In the genomic region with DNA sequence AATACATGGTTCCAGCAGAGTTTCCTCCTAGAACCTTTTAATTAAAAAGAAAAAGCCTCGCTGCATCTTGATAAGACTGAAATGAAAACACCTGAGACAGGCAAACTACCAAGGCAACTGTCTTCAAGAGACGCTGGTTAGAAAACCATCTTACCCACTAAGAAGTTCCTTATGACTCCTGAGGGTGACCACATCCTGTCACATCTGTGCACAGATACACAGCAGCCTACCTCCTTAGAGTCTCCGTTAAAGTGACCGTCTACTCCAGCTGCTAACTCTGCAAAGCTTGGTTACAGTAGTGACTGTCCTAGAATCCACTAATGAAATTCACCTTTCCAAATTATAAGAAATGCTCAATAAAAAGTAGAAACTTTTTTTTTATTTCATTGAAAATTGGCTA, we compare ENCODE assay signal across 17 mouse cellular contexts. TPM values are rescaled to one million over a fixed set of nuclear protein-coding genes. Genes with fewer than 3 reads are reported as not detected.
DNase-seq lines count a peak whose midpoint lies in the region; ATAC-seq and TF ChIP-seq lines count a peak whose summit lies in the region.
"Had no signal": no experiment of that assay in that cellular context is flagged by ENCODE, and none has a peak within 500 bp of the region (broad histone marks: within the 10 kb centered on the region; RNA-seq: fewer than 3 reads in every experiment).

No protein-coding gene starts in this region.

- no peak overlapping the region; the same call in 1 of the 2 replicates for H3K9ac ChIP-seq in CH12.LX (ENCODE audit: insufficient read depth, low read depth)
- H3K9ac ChIP-seq in midbrain, embryonic 16.5 days (ENCODE audit: low read depth, low read length) = no peak overlapping the region
- no peak overlapping the region for H3K9ac ChIP-seq in forebrain, embryonic 12.5 days
- H3K9ac ChIP-seq: forebrain, postnatal 0 days; limb, embryonic 13.5 days had no signal

- no peaks in the 10 kb centered on the region for H3K27me3 ChIP-seq in CH12.LX (replicated peaks)
- H3K27me3 ChIP-seq in midbrain, embryonic 16.5 days (ENCODE audit: control insufficient read depth, insufficient read depth, low read depth, low read length) = no peaks in the 10 kb centered on the region
- no peaks in the 10 kb centered on the region for H3K27me3 ChIP-seq in forebrain, embryonic 10.5 days (ENCODE audit: poor library complexity, severe bottlenecking)
- no peaks in the 10 kb centered on the region for H3K27me3 ChIP-seq in forebrain, embryonic 12.5 days

- WGBS in midbrain, embryonic 16.5 days = 84% methylated on average over 4 of the region's 4 CpGs
- WGBS in forebrain, embryonic 10.5 days = 90% methylated on average over 4 of the region's 4 CpGs
- WGBS in forebrain, embryonic 12.5 days = 89% methylated on average over 4 of the region's 4 CpGs

- in situ Hi-C loops in CH12.LX (cut with MboI; ENCODE audit: low pct_ligation_motif_present, low pct_unique_long_range_greater_than_20kb, low sequenced_read_pairs) = no loop called here

- no peak for TF ChIP-seq CTCF in CH12.LX (conservative IDR thresholded peaks at IDR 0.05 in 1 of 2, IDR thresholded peaks at IDR 0.05 in 1 of 2; ENCODE audit: low read depth in 2 of 2, low read length in 2 of 2)

- H3K4me1 ChIP-seq in CH12.LX (ENCODE audit: control insufficient read depth in 1 of 2, insufficient read depth in 2 of 2) = peaks cover 9 to 38% of the 10 kb centered on the region in 2 experiments; a peak in 3 of 4 replicates
- no peaks in the 10 kb centered on the region for H3K4me1 ChIP-seq in midbrain, embryonic 16.5 days (ENCODE audit: control insufficient read depth, insufficient read depth, low read length)
- no peaks in the 10 kb centered on the region for H3K4me1 ChIP-seq in forebrain, embryonic 10.5 days
- H3K4me1 ChIP-seq in forebrain, embryonic 12.5 days = no peaks in the 10 kb centered on the region
- H3K4me1 ChIP-seq: heart, embryonic 10.5 days; limb, embryonic 13.5 days had no signal

- no peak overlapping the region for H3K27ac ChIP-seq in CH12.LX (ENCODE audit: insufficient read depth, low read depth)
- no peak overlapping the region for H3K27ac ChIP-seq in midbrain, embryonic 16.5 days (ENCODE audit: low read length)
- H3K27ac ChIP-seq in forebrain, embryonic 10.5 days = no peak overlapping the region
- H3K27ac ChIP-seq in forebrain, embryonic 12.5 days = no peak overlapping the region
- H3K27ac ChIP-seq: heart, embryonic 10.5 days; limb, embryonic 13.5 days had no signal

- H3K36me3 ChIP-seq in CH12.LX (replicated peaks in 1 of 2; ENCODE audit: control insufficient read depth in 1 of 2, insufficient read depth in 1 of 2, low read length in 1 of 2) = peaks cover 0 to 4% of the 10 kb centered on the region in 2 experiments
- no peaks in the 10 kb centered on the region for H3K36me3 ChIP-seq in midbrain, embryonic 16.5 days (ENCODE audit: control insufficient read depth, insufficient read depth, low read length)
- no peaks in the 10 kb centered on the region for H3K36me3 ChIP-seq in forebrain, embryonic 10.5 days (replicated peaks)
- H3K36me3 ChIP-seq in forebrain, embryonic 12.5 days (replicated peaks) = no peaks in the 10 kb centered on the region
- H3K36me3 ChIP-seq: limb, embryonic 13.5 days had no signal

- H3K4me3 ChIP-seq in CH12.LX (replicated peaks in 1 of 3; ENCODE audit: low read depth in 2 of 3, low read length in 2 of 3, poor library complexity in 1 of 3) = no peak overlapping the region
- no peak overlapping the region for H3K4me3 ChIP-seq in midbrain, embryonic 16.5 days (ENCODE audit: low read depth, low read length)
- H3K4me3 ChIP-seq in forebrain, embryonic 10.5 days = no peak overlapping the region
- H3K4me3 ChIP-seq in forebrain, embryonic 12.5 days (replicated peaks) = no peak overlapping the region
- H3K4me3 ChIP-seq: heart, embryonic 10.5 days; limb, embryonic 13.5 days had no signal

- DNase-seq in A20 (ENCODE audit: low read depth, low spot score) (peak; percentile 76), CH12.LX (ENCODE audit: extremely low read depth) (peak; percentile 96)
- peak; percentile 85 for DNase-seq in induced T-regulatory cell, adult 2 months (ENCODE audit: low read depth)
- DNase-seq in natural killer cell, adult 2 months (ENCODE audit: low spot score in 2 of 2) = peak; percentile 42 to 47
- DNase-seq in forebrain, embryonic 10.5 days (ENCODE audit: extremely low spot score, low spot score) = no peak
- no peak for DNase-seq in lung, postnatal 10 days
- DNase-seq: adrenal gland, adult 8-10 months; cerebellum, adult 18-20 months; embryo, embryonic 11 days; forebrain, postnatal 0 days; gastrocnemius, postnatal 14 days; lung, postnatal 4 days; right cerebral cortex, adult 18-20 months had no signal

- TF ChIP-seq EP300 in CH12.LX (IDR thresholded peaks at IDR 0.05; ENCODE audit: low read length) = peak; percentile 99

- no peak for ATAC-seq in midbrain, embryonic 16.5 days
- no peak for ATAC-seq in forebrain, embryonic 12.5 days (ENCODE audit: low FRiP score)
- ATAC-seq: forebrain, postnatal 0 days had no signal

- peak; percentile 14 for TF ChIP-seq RAD21 in CH12.LX (IDR thresholded peaks at IDR 0.05; ENCODE audit: low read depth, low read length)

- dilution Hi-C loops in CH12.LX (cut with MboI; ENCODE audit: extremely low pct_ligation_motif_present, extremely low pct_unique_long_range_greater_than_20kb, low sequenced_read_pairs) = no loop called here

- TF ChIP-seq POLR2A in CH12.LX (IDR thresholded peaks at IDR 0.05; ENCODE audit: low read depth, low read length) = 0 out of 2 replicates have a peak, but pooled peaks have one; percentile 23

- no peaks in the 10 kb centered on the region for H3K9me3 ChIP-seq in CH12.LX (replicated peaks; ENCODE audit: low read length)
- no peaks in the 10 kb centered on the region for H3K9me3 ChIP-seq in midbrain, embryonic 16.5 days (replicated peaks; ENCODE audit: control insufficient read depth, low read length, poor library complexity, severe bottlenecking)
- no peaks in the 10 kb centered on the region for H3K9me3 ChIP-seq in forebrain, embryonic 10.5 days
- no peaks in the 10 kb centered on the region for H3K9me3 ChIP-seq in forebrain, embryonic 12.5 days
- H3K9me3 ChIP-seq: heart, embryonic 10.5 days; limb, embryonic 13.5 days had no signal

- H3K4me2 ChIP-seq in CH12.LX (ENCODE audit: insufficient read depth, low read depth, poor library complexity, severe bottlenecking) = peak overlapping the region; percentile 82
- H3K4me2 ChIP-seq in midbrain, embryonic 16.5 days (ENCODE audit: low read length) = no peak overlapping the region
- H3K4me2 ChIP-seq in forebrain, embryonic 12.5 days = no peak overlapping the region
- H3K4me2 ChIP-seq: limb, embryonic 13.5 days had no signal

- no peaks in the 10 kb centered on the region for H3K79me2 ChIP-seq in CH12.LX (replicated peaks; ENCODE audit: control insufficient read depth, extremely low read depth, insufficient read depth, poor library complexity, severe bottlenecking)

TF ChIP-seq in CH12.LX, 34 proteins besides CTCF, POLR2A, EP300 and RAD21 (continues in another document):
- TF ChIP-seq IRF4 (IDR thresholded peaks at IDR 0.05; ENCODE audit: low read depth, low read length) (peak; percentile 97), NRF1 (IDR thresholded peaks at IDR 0.05; ENCODE audit: low read depth, low read length) (no peak), SMC3 (IDR thresholded peaks at IDR 0.05; ENCODE audit: low read depth, low read length) (no peak), MAFK (IDR thresholded peaks at IDR 0.05; ENCODE audit: insufficient replicate concordance, low read length) (peak; percentile 92), CHD2 (IDR thresholded peaks at IDR 0.05; ENCODE audit: low read length) (0 out of 2 replicates have a peak, but pooled peaks have one; percentile 62), GABPA (IDR thresholded peaks at IDR 0.05; ENCODE audit: insufficient replicate concordance, low read depth, low read length) (no peak), ZMIZ1 (IDR thresholded peaks at IDR 0.05; ENCODE audit: low read depth, low read length) (no peak), ZKSCAN1 (IDR thresholded peaks at IDR 0.05; ENCODE audit: borderline replicate concordance, low read depth, low read length) (no peak), UBTF (IDR thresholded peaks at IDR 0.05; ENCODE audit: low read depth, low read length) (no peak), NELFE (IDR thresholded peaks at IDR 0.05; ENCODE audit: low read depth, low read length) (no peak), POLR2AphosphoS2 (IDR thresholded peaks at IDR 0.05; ENCODE audit: low read depth, low read length) (no peak), BHLHE40 (IDR thresholded peaks at IDR 0.05; ENCODE audit: low read depth, low read length) (peak; percentile 85), USF2 (conservative IDR thresholded peaks at IDR 0.05; ENCODE audit: low read depth, low read length) (no peak), ELF1 (IDR thresholded peaks at IDR 0.05; ENCODE audit: low read depth, low read length) (no peak), ZC3H11A (IDR thresholded peaks at IDR 0.05; ENCODE audit: low read depth, low read length) (no peak), JUN (IDR thresholded peaks at IDR 0.05; ENCODE audit: insufficient read depth, low read depth, low read length) (peak; percentile 91), SIN3A (IDR thresholded peaks at IDR 0.05; ENCODE audit: low read length) (peak; percentile 85), CHD1 (IDR thresholded peaks at IDR 0.05; ENCODE audit: low read depth, low read length) (no peak), ETS1 (conservative IDR thresholded peaks at IDR 0.05; ENCODE audit: low read depth, low read length) (peak; percentile 77), MAX (IDR thresholded peaks at IDR 0.05; ENCODE audit: low read length) (no peak), MAZ (IDR thresholded peaks at IDR 0.05; ENCODE audit: low read depth, low read length) (no peak), MXI1 (IDR thresholded peaks at IDR 0.05; ENCODE audit: low read depth, low read length) (no peak), ZNF384 (IDR thresholded peaks at IDR 0.05; ENCODE audit: low read depth, low read length) (peak; percentile 63), MEF2A (IDR thresholded peaks at IDR 0.05; ENCODE audit: borderline replicate concordance, low read depth, low read length) (peak; percentile 85), PAX5 (IDR thresholded peaks at IDR 0.05; ENCODE audit: low read length) (no peak), JUND (conservative IDR thresholded peaks at IDR 0.05; ENCODE audit: low read depth, low read length) (peak; percentile 96), RCOR1 (conservative IDR thresholded peaks at IDR 0.05; ENCODE audit: low read depth, low read length) (peak; percentile 93)

RNA-seq across cellular contexts. Expression of a gene that starts 38.8 kb away (rescaled TPM):
- total RNA-seq in CH12.LX (2012; rRNA removed) (20.7 and 22.0 TPM in 2 replicates), CH12.LX (2014; rRNA removed) (22.8 and 23.2 TPM in 2 replicates)
- polyA plus RNA-seq in CH12.LX (2012; ENCODE audit: insufficient read length, low read depth) = 22.8 and 24.6 TPM in 2 replicates
- 14.9 and 15.6 TPM in 2 replicates for polyA plus RNA-seq in midbrain, embryonic 16.5 days (2015; fragmentation: Nextera tagmentation; extraction: Ambion mirVana)
- polyA plus RNA-seq in forebrain, embryonic 10.5 days (2016; fragmentation: Nextera tagmentation; extraction: Ambion mirVana) = 21.8 TPM in 2 replicates
- 12.9 and 13.1 TPM in 2 replicates for polyA plus RNA-seq in forebrain, embryonic 12.5 days (2016; fragmentation: Nextera tagmentation; extraction: Ambion mirVana)

Comparison
In these comparisons a context has a peak if more than half of its experiments do, and no peak if none do; other contexts are left out.
1. DNase-seq: peak in A20 (single experiment), CH12.LX (single experiment), induced T-regulatory cell, adult 2 months (single experiment) and natural killer cell, adult 2 months (2 of 2); none in forebrain, embryonic 10.5 days (single experiment) and lung, postnatal 10 days (single experiment).